Mouse (Mus musculus) bone marrow, adult 2 months (tissue): Measurements from ENCODE around the gene Adap2.

Experiments used
- CTCF ChIP-seq: fragments of 200-500 bp; IDR thresholded peaks from 2 replicates; pipeline ENCODE4 v1.5.1; 2011; ENCODE audit warnings: low read length, control low read depth; ENCODE audit not compliant: control insufficient read depth, insufficient read depth
- POLR2A ChIP-seq: fragments of 200-500 bp; IDR thresholded peaks from 2 replicates; pipeline ENCODE4 v1.6.1; 2011; ENCODE audit warnings: low read depth, mild to moderate bottlenecking, control low read depth, low read length, borderline replicate concordance; ENCODE audit not compliant: control insufficient read depth

- TF ChIP-seq CTCF, result no peak
- no peak for TF ChIP-seq POLR2A
These were observed 50.1 kb downstream of the Adap2 start for GRCm38 (mm10) chr11:80204037-80204436.
